Comparison of ENCODE assay signal across 8 mouse cellular contexts in genomic region chr4:134922925-134923244, GRCm38 (mm10). TPM values are rescaled to one million over a fixed set of nuclear protein-coding genes. Genes with fewer than 3 reads are reported as not detected.
DNase-seq lines count a peak whose midpoint lies in the region; ATAC-seq and TF ChIP-seq lines count a peak whose summit lies in the region.

No protein-coding gene starts in this region.

- H3K9me3 ChIP-seq in erythroblast, embryonic 14.5 days (ENCODE audit: control insufficient read depth, low read length): no peaks in the 10 kb centered on the region
- no peaks in the 10 kb centered on the region for H3K9me3 ChIP-seq in lung, postnatal 0 days (ENCODE audit: low read length)

- intact Hi-C loops in heart, postnatal 14 days (cut with DNase I): no loop called here

- DNase-seq in 3T3-L1 (ENCODE audit: low read depth, low spot score): peak; percentile 61
- peak; percentile 87 for DNase-seq in adrenal gland, adult 2 months
- peak; percentile 76 to 78 for DNase-seq in heart, postnatal 14 days
- DNase-seq in layer of hippocampus, adult 2 months (ENCODE audit: low spot score in 2 of 2): peak; percentile 63 to 71
- DNase-seq in lung, postnatal 0 days (ENCODE audit: low spot score): peak; percentile 84
- peak; percentile 80 for DNase-seq in retina, postnatal 1 day
- peak; percentile 68 for DNase-seq in urinary bladder, postnatal 14 days (ENCODE audit: low spot score)

- ATAC-seq in lung, postnatal 0 days: peak; percentile 47

- peak overlapping the region; percentile 52 for H3K4me2 ChIP-seq in lung, postnatal 0 days (replicated peaks; ENCODE audit: low read depth, low read length)

- peaks cover 73% of the 10 kb centered on the region for H3K4me1 ChIP-seq in erythroblast, embryonic 14.5 days (ENCODE audit: control insufficient read depth)
- H3K4me1 ChIP-seq in lung, postnatal 0 days (ENCODE audit: insufficient read depth, low read depth, low read length): peaks cover 5% of the 10 kb centered on the region; the same call in 1 of the 2 replicates

- H3K9ac ChIP-seq in lung, postnatal 0 days (replicated peaks; ENCODE audit: low read depth): peak overlapping the region; percentile 58

- no peaks in the 10 kb centered on the region for H3K27me3 ChIP-seq in erythroblast, embryonic 14.5 days (ENCODE audit: control insufficient read depth)
- H3K27me3 ChIP-seq in lung, postnatal 0 days (replicated peaks; ENCODE audit: insufficient read depth, low read length): no peaks in the 10 kb centered on the region

- no peak; the same call in 1 of the 2 replicates for TF ChIP-seq EP300 in lung, postnatal 0 days (IDR thresholded peaks at IDR 0.05)

- H3K27ac ChIP-seq in layer of hippocampus, adult 2 months: peak overlapping the region; percentile 99
- H3K27ac ChIP-seq in lung, postnatal 0 days (ENCODE audit: low read length): peak overlapping the region; percentile 95

- peaks cover 42% of the 10 kb centered on the region for H3K36me3 ChIP-seq in erythroblast, embryonic 14.5 days (ENCODE audit: control insufficient read depth)
- peaks cover 24% of the 10 kb centered on the region for H3K36me3 ChIP-seq in lung, postnatal 0 days (ENCODE audit: insufficient read depth, low read length)

- peak overlapping the region; percentile 79 for H3K4me3 ChIP-seq in erythroblast, embryonic 14.5 days (replicated peaks)
- H3K4me3 ChIP-seq in layer of hippocampus, adult 2 months: peak overlapping the region; percentile 70
- H3K4me3 ChIP-seq in lung, postnatal 0 days (ENCODE audit: low read depth, low read length): peak overlapping the region; percentile 100

- under 1% methylated on average over 13 of the region's 13 CpGs for WGBS in lung, postnatal 0 days

- no peak for TF ChIP-seq CTCF in layer of hippocampus, adult 2 months (conservative IDR thresholded peaks at IDR 0.05)
- no peak for TF ChIP-seq CTCF in lung, postnatal 0 days (IDR thresholded peaks at IDR 0.05)

RNA-seq across cellular contexts. Expression of gene Rsrp1, which starts 0.5 kb away (rescaled TPM):
- 100 to 1,000 TPM; 313 to 460 TPM for total RNA-seq in adrenal gland, adult 2 months (2021)
- 2,634 and 2,855 TPM in 2 replicates for polyA plus RNA-seq in adrenal gland, adult 2 months (2012; rRNA removed)
- 62.6 and 71.3 TPM in 2 replicates for polyA plus RNA-seq in erythroblast, embryonic 14.5 days (2012)
- total RNA-seq in heart, postnatal 14 days (2021): 100 to 1,000 TPM; 226 to 260 TPM
- total RNA-seq in layer of hippocampus, adult 2 months (2021): 100 to 1,000 TPM; 237 to 277 TPM
- polyA plus RNA-seq in lung, postnatal 0 days (2015; fragmentation: Nextera tagmentation; extraction: Ambion mirVana): 542 and 611 TPM in 2 replicates

RNA-seq across cellular contexts. Expression of gene Syf2, which starts 7.8 kb away (rescaled TPM):
- 10 to 100 TPM; 85.5 to 97.8 TPM for total RNA-seq in adrenal gland, adult 2 months (2021)
- polyA plus RNA-seq in adrenal gland, adult 2 months (2012; rRNA removed): 7.0 and 8.6 TPM in 2 replicates
- polyA plus RNA-seq in erythroblast, embryonic 14.5 days (2012): 10.1 and 17.9 TPM in 2 replicates
- 10 to 100 TPM; 45.1 to 48.7 TPM for total RNA-seq in heart, postnatal 14 days (2021)
- 10 to 100 TPM; 53.1 to 56.2 TPM for total RNA-seq in layer of hippocampus, adult 2 months (2021)
- polyA plus RNA-seq in lung, postnatal 0 days (2015; fragmentation: Nextera tagmentation; extraction: Ambion mirVana): 118 and 132 TPM in 2 replicates

RNA-seq across cellular contexts. Expression of gene Tmem50a, which starts 8.1 kb away (rescaled TPM):
- total RNA-seq in adrenal gland, adult 2 months (2021): 100 to 1,000 TPM; 231 to 336 TPM
- 150 and 191 TPM in 2 replicates for polyA plus RNA-seq in adrenal gland, adult 2 months (2012; rRNA removed)
- 1.0 and 1.2 TPM in 2 replicates for polyA plus RNA-seq in erythroblast, embryonic 14.5 days (2012)
- total RNA-seq in heart, postnatal 14 days (2021): 10 to 100 TPM; 74.2 to 75.7 TPM
- total RNA-seq in layer of hippocampus, adult 2 months (2021): 100 to 1,000 TPM; 102 to 108 TPM
- polyA plus RNA-seq in lung, postnatal 0 days (2015; fragmentation: Nextera tagmentation; extraction: Ambion mirVana): 271 and 296 TPM in 2 replicates

RNA-seq across cellular contexts. Expression of gene Rhd, which starts 58.5 kb away (rescaled TPM):
- total RNA-seq in adrenal gland, adult 2 months (2021): not detected
- 0.09 and 0.12 TPM in 2 replicates for polyA plus RNA-seq in adrenal gland, adult 2 months (2012; rRNA removed)
- polyA plus RNA-seq in erythroblast, embryonic 14.5 days (2012): 54.9 and 73.6 TPM in 2 replicates
- total RNA-seq in heart, postnatal 14 days (2021): 1 to 10 TPM; 2.5 TPM
- total RNA-seq in layer of hippocampus, adult 2 months (2021): not detected
- polyA plus RNA-seq in lung, postnatal 0 days (2015; fragmentation: Nextera tagmentation; extraction: Ambion mirVana): 1.5 and 2.8 TPM in 2 replicates

Comparison
In these comparisons a context has a peak if more than half of its experiments do, and no peak if none do; other contexts are left out.
1. Peak in every context shown above with its lines: DNase-seq, ATAC-seq, H3K4me3 ChIP-seq and H3K27ac ChIP-seq.